Mouse (Mus musculus) adrenal gland, postnatal 4 days (tissue): ENCODE measurements around the gene Svs5. TPM values are rescaled to one million over a fixed set of nuclear protein-coding genes. Genes with fewer than 3 reads are reported as not detected.
"Not testable (repeated sequence)": the region's sequence is repeated elsewhere in the genome, so short reads cannot be mapped to it uniquely, and the experiment has no call there.

Experiments
- DNase-seq, 2 experiments: peaks; one replicate each; pipeline ENCODE4 v3.0.0; 2021 to 2022; ENCODE audit warnings: low spot score in 2 of 2, mixed read lengths in 2 of 2
- long read RNA-seq, 2 experiments: library from polyadenylated mRNA; stranded (forward); transcript quantifications; one replicate each; pipeline ENCODE4 v2.0.0; 2021
- total RNA-seq, 2 experiments: library from RNA; stranded (reverse); gene quantifications; 2 replicates each; pipeline ENCODE4 v1.2.3; 2021

The Svs5 gene
- under 1 TPM in 1 of 2 experiments, not detected in 1; 0.71 TPM for total RNA-seq
- long read RNA-seq, experiment 1: 0 reads
- long read RNA-seq, experiment 2: 0 reads

GRCm38 (mm10) chr2:164332440-164332839, at the start of gene Svs5:
Gene Svs5 (plus strand): TSS chr2:164332740.
- not testable (repeated sequence) for DNase-seq

GRCm38 (mm10) chr2:164288968-164289367, 43.6 kb upstream of the Svs5 start, which contains the start of gene Svs3a:
Gene Svs3a (plus strand): TSS chr2:164289268.
- not testable (repeated sequence) for DNase-seq

GRCm38 (mm10) chr2:164312599-164312998, 19.9 kb upstream of the Svs5 start:
- no peak for DNase-seq

- DNase-seq: not testable (repeated sequence)
These were observed 17.1 kb upstream of the Svs5 start for GRCm38 (mm10) chr2:164315460-164315859.

- not testable (repeated sequence) for DNase-seq
These were observed 16.1 kb upstream of the Svs5 start, which contains the start of gene Svs6 for GRCm38 (mm10) chr2:164316451-164316850. Gene Svs6 (plus strand): TSS chr2:164316751.

GRCm38 (mm10) chr2:164320983-164321382, 11.6 kb upstream of the Svs5 start:
- DNase-seq: no peak

- DNase-seq: not testable (repeated sequence)
These were observed 11.2 kb downstream of the Svs5 start for GRCm38 (mm10) chr2:164343732-164344131.

GRCm38 (mm10) chr2:164347697-164348096, 15.2 kb downstream of the Svs5 start:
- DNase-seq: not testable (repeated sequence)

GRCm38 (mm10) chr2:164348980-164349379, 16.4 kb downstream of the Svs5 start:
- DNase-seq: no peak

GRCm38 (mm10) chr2:164352697-164353096, 20.2 kb downstream of the Svs5 start:
- DNase-seq: no peak

GRCm38 (mm10) chr2:164353356-164353755, 20.8 kb downstream of the Svs5 start:
- no peak for DNase-seq

GRCm38 (mm10) chr2:164356177-164356967, 23.8 kb downstream of the Svs5 start:
- DNase-seq: no peak

- DNase-seq: no peak
These were observed 25.8 kb downstream of the Svs5 start for GRCm38 (mm10) chr2:164358373-164358772.

GRCm38 (mm10) chr2:164359031-164359430, 26.5 kb downstream of the Svs5 start:
- no peak for DNase-seq

- DNase-seq: no peak
These were observed 27.1 kb downstream of the Svs5 start for GRCm38 (mm10) chr2:164359668-164360067.

- no peak for DNase-seq
These were observed 28.6 kb downstream of the Svs5 start for GRCm38 (mm10) chr2:164360974-164361657.

GRCm38 (mm10) chr2:164366947-164367346, 34.4 kb downstream of the Svs5 start:
- no peak for DNase-seq

GRCm38 (mm10) chr2:164368620-164369105, 36.1 kb downstream of the Svs5 start:
- DNase-seq: no peak

- no peak for DNase-seq
These were observed 38.8 kb downstream of the Svs5 start for GRCm38 (mm10) chr2:164371371-164371770.

GRCm38 (mm10) chr2:164372408-164373053, 40.0 kb downstream of the Svs5 start:
- no peak for DNase-seq

- no peak for DNase-seq
These were observed 40.6 kb downstream of the Svs5 start for GRCm38 (mm10) chr2:164373187-164373586.
